Comparison of ENCODE assay signal across 12 mouse cellular contexts in the genomic region with DNA sequence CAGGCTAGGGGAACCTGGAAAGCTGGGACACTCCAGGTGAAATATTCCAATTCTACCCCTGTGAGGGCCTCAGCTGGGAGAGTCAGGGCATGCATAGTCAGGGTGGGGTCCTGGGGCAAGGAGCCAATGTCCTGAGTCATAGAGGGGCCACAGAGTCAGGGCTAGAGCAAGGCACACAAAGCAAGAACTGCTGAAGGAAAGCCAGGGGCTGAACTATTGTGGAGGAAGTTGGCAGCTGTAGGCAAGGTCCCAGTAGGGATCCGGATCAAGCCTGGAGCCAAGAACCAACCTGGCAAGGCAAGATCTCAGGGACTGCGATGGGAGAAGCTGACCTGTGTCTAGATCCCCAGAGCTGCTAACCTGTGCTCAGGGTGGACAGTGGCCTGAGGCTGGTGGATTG. TPM values are rescaled to one million over a fixed set of nuclear protein-coding genes. Genes with fewer than 3 reads are reported as not detected.
DNase-seq lines count a peak whose midpoint lies in the region.
"Had no signal": no experiment of that assay in that cellular context is flagged by ENCODE, and none has a peak within 500 bp of the region (broad histone marks: within the 10 kb centered on the region; RNA-seq: fewer than 3 reads in every experiment).

No protein-coding gene starts in this region.

- DNase-seq in adrenal gland, postnatal 14 days = peak; percentile 39
- DNase-seq in adrenal gland, postnatal 25 days = no peak
- peak; percentile 57 for DNase-seq in NIH3T3 (ENCODE audit: low read depth)
- DNase-seq in cerebellum, adult 18-20 months = peak; percentile 69 to 74
- DNase-seq in cerebellum, postnatal 25 days = peak; percentile 78 to 81
- no peak for DNase-seq in layer of hippocampus, postnatal 10 days (ENCODE audit: low spot score in 2 of 2)
- DNase-seq in natural killer cell, adult 2 months (ENCODE audit: low spot score in 2 of 2) = no peak
- DNase-seq in thymus, postnatal 25 days = no peak
- DNase-seq: forebrain, postnatal 0 days; gastrocnemius, adult 2 months; kidney, adult 18-20 months; thymus, adult 18-20 months had no signal

RNA-seq across cellular contexts. Expression of a gene that starts 9.4 kb away (rescaled TPM):
- total RNA-seq in adrenal gland, postnatal 14 days (2021) = 32.5 and 35.5 TPM in 2 replicates
- total RNA-seq in adrenal gland, postnatal 25 days (2021) = 48.5 and 55.1 TPM in 2 replicates
- total RNA-seq in layer of hippocampus, postnatal 10 days (2021) = 10 to 100 TPM; 41.1 to 41.8 TPM

RNA-seq across cellular contexts. Expression of a gene that starts 34.7 kb away (rescaled TPM):
- 35.9 and 38.6 TPM in 2 replicates for total RNA-seq in adrenal gland, postnatal 14 days (2021)
- total RNA-seq in adrenal gland, postnatal 25 days (2021) = 43.9 and 48.0 TPM in 2 replicates
- 10 to 100 TPM; 34.4 to 34.7 TPM for total RNA-seq in layer of hippocampus, postnatal 10 days (2021)

RNA-seq across cellular contexts. Expression of a gene that starts 34.7 kb away (rescaled TPM):
- 131 and 168 TPM in 2 replicates for total RNA-seq in adrenal gland, postnatal 14 days (2021)
- total RNA-seq in adrenal gland, postnatal 25 days (2021) = 116 and 167 TPM in 2 replicates
- total RNA-seq in layer of hippocampus, postnatal 10 days (2021) = 10 to 100 TPM; 22.0 to 23.5 TPM

Comparison
In these comparisons a context has a peak if more than half of its experiments do, and no peak if none do; other contexts are left out.
1. DNase-seq: peak in adrenal gland, postnatal 14 days (single experiment), NIH3T3 (single experiment), cerebellum, adult 18-20 months (2 of 2) and cerebellum, postnatal 25 days (2 of 2); none in adrenal gland, postnatal 25 days (single experiment), layer of hippocampus, postnatal 10 days (0 of 2), natural killer cell, adult 2 months (0 of 2) and thymus, postnatal 25 days (single experiment).